Mouse (Mus musculus): Measurements from ENCODE around the gene Clasp2. TPM values are rescaled to one million over a fixed set of nuclear protein-coding genes. Genes with fewer than 3 reads are reported as not detected.
"Not testable (repeated sequence)": the region's sequence is repeated elsewhere in the genome, so short reads cannot be mapped to it uniquely, and the experiment has no call there.

The Clasp2 gene
- polyA plus RNA-seq, 1 experiment from 2014 or later: 38.1 TPM

- H3K9ac ChIP-seq (replicated peaks): no peak overlapping the region
- no peak overlapping the region for H3K27ac ChIP-seq
- no peak for ATAC-seq (ENCODE audit: insufficient number of reproducible peaks, insufficient read depth, low FRiP score, low TSS enrichment, low read depth)
- H3K4me2 ChIP-seq: no peak overlapping the region
- 91% methylated on average over 5 of the region's 5 CpGs for WGBS
- 0 out of 2 replicates have a peak, but pooled peaks cover 3% of the 10 kb centered on the region for H3K4me1 ChIP-seq (replicated peaks)
- H3K9me3 ChIP-seq: no peaks in the 10 kb centered on the region
- H3K27me3 ChIP-seq: no peaks in the 10 kb centered on the region
- no peak overlapping the region for H3K4me3 ChIP-seq (replicated peaks)
- H3K36me3 ChIP-seq: peaks cover 51% of the 10 kb centered on the region
Measured at GRCm38 (mm10) chr9:113867951-113868350, 126.7 kb downstream of the Clasp2 start.

- 91% methylated on average over 3 of the region's 3 CpGs for WGBS
- Histone ChIP-seq H3K9me3 (no peaks in the 10 kb centered on the region), H3K27me3 (no peaks in the 10 kb centered on the region), H3K9ac (replicated peaks) (no peak overlapping the region), H3K4me2 (no peak overlapping the region), H3K4me3 (replicated peaks) (no peak overlapping the region), H3K4me1 (replicated peaks) (no peaks in the 10 kb centered on the region), H3K36me3 (peaks cover 80% of the 10 kb centered on the region), H3K27ac (no peak overlapping the region)
- ATAC-seq (ENCODE audit: insufficient number of reproducible peaks, insufficient read depth, low FRiP score, low TSS enrichment, low read depth): no peak
Measured at GRCm38 (mm10) chr9:113894903-113895302, 153.6 kb downstream of the Clasp2 start.

- Histone ChIP-seq H3K27me3 (no peaks in the 10 kb centered on the region), H3K36me3 (peaks cover 68% of the 10 kb centered on the region), H3K9ac (replicated peaks) (no peak overlapping the region), H3K4me3 (replicated peaks) (no peak overlapping the region), H3K4me2 (no peak overlapping the region), H3K9me3 (no peaks in the 10 kb centered on the region), H3K4me1 (replicated peaks) (no peaks in the 10 kb centered on the region), H3K27ac (no peak overlapping the region)
- 79% methylated on average over 4 of the region's 4 CpGs for WGBS
- no peak for ATAC-seq (ENCODE audit: insufficient number of reproducible peaks, insufficient read depth, low FRiP score, low TSS enrichment, low read depth)
Measured at GRCm38 (mm10) chr9:113903136-113903535, 161.9 kb downstream of the Clasp2 start.

- peaks cover 74% of the 10 kb centered on the region for H3K36me3 ChIP-seq
- H3K4me1 ChIP-seq (replicated peaks); H3K27me3 ChIP-seq; H3K4me2 ChIP-seq; H3K9me3 ChIP-seq; ATAC-seq (ENCODE audit: insufficient number of reproducible peaks, insufficient read depth, low FRiP score, low TSS enrichment, low read depth); H3K27ac ChIP-seq; H3K4me3 ChIP-seq (replicated peaks); H3K9ac ChIP-seq (replicated peaks): not testable (repeated sequence)
- 99% methylated on average over 6 of the region's 6 CpGs for WGBS
Measured at GRCm38 (mm10) chr9:113904315-113904714, 163.0 kb downstream of the Clasp2 start.

- Histone ChIP-seq H3K27me3 (no peaks in the 10 kb centered on the region), H3K27ac (no peak overlapping the region), H3K9ac (replicated peaks) (no peak overlapping the region), H3K9me3 (no peaks in the 10 kb centered on the region), H3K4me1 (replicated peaks) (no peaks in the 10 kb centered on the region), H3K36me3 (peaks cover 52% of the 10 kb centered on the region), H3K4me2 (no peak overlapping the region), H3K4me3 (replicated peaks) (no peak overlapping the region)
- no peak for ATAC-seq (ENCODE audit: insufficient number of reproducible peaks, insufficient read depth, low FRiP score, low TSS enrichment, low read depth)
- WGBS: 92% methylated on average over 5 of the region's 5 CpGs
Measured at GRCm38 (mm10) chr9:113915789-113916188, 174.5 kb downstream of the Clasp2 start.

GRCm38 (mm10) chr9:113922677-113923076 is 181.4 kb downstream of the Clasp2 start:
- H3K27ac ChIP-seq: no peak overlapping the region
- ATAC-seq (ENCODE audit: insufficient number of reproducible peaks, insufficient read depth, low FRiP score, low TSS enrichment, low read depth): no peak
- WGBS: 93% methylated on average over 5 of the region's 5 CpGs
- no peak overlapping the region for H3K4me2 ChIP-seq
- no peak overlapping the region for H3K4me3 ChIP-seq (replicated peaks)
- no peak overlapping the region for H3K9ac ChIP-seq (replicated peaks)
- H3K4me1 ChIP-seq (replicated peaks): no peaks in the 10 kb centered on the region
- H3K9me3 ChIP-seq: no peaks in the 10 kb centered on the region
- no peaks in the 10 kb centered on the region for H3K27me3 ChIP-seq
- peaks cover 28% of the 10 kb centered on the region for H3K36me3 ChIP-seq

GRCm38 (mm10) chr9:113924883-113925282 is 183.6 kb downstream of the Clasp2 start:
- H3K27ac ChIP-seq: no peak overlapping the region
- H3K4me3 ChIP-seq (replicated peaks): no peak overlapping the region
- no peaks in the 10 kb centered on the region for H3K4me1 ChIP-seq (replicated peaks)
- no peak overlapping the region for H3K9ac ChIP-seq (replicated peaks)
- no peaks in the 10 kb centered on the region for H3K27me3 ChIP-seq
- H3K36me3 ChIP-seq: peaks cover 22% of the 10 kb centered on the region
- 85% methylated on average over 5 of the region's 5 CpGs for WGBS
- H3K9me3 ChIP-seq: no peaks in the 10 kb centered on the region
- H3K4me2 ChIP-seq: no peak overlapping the region
- ATAC-seq (ENCODE audit: insufficient number of reproducible peaks, insufficient read depth, low FRiP score, low TSS enrichment, low read depth): no peak

- Histone ChIP-seq H3K36me3 (0 out of 2 replicates have a peak, but pooled peaks cover under 1% of the 10 kb centered on the region), H3K9ac (replicated peaks) (no peak overlapping the region), H3K9me3 (no peaks in the 10 kb centered on the region), H3K27ac (no peak overlapping the region), H3K4me2 (no peak overlapping the region), H3K4me1 (replicated peaks) (peaks cover 15% of the 10 kb centered on the region), H3K4me3 (replicated peaks) (no peak overlapping the region), H3K27me3 (no peaks in the 10 kb centered on the region)
- 84% methylated on average over 4 of the region's 4 CpGs for WGBS
- no peak for ATAC-seq (ENCODE audit: insufficient number of reproducible peaks, insufficient read depth, low FRiP score, low TSS enrichment, low read depth)
Measured at GRCm38 (mm10) chr9:113928591-113928990, 187.3 kb downstream of the Clasp2 start.

GRCm38 (mm10) chr9:113929676-113930075 is 188.4 kb downstream of the Clasp2 start:
- H3K4me3 ChIP-seq (replicated peaks): peak overlapping the region; percentile 99
- 83% methylated on average over 1 of the region's 1 CpGs for WGBS
- H3K27me3 ChIP-seq: no peaks in the 10 kb centered on the region
- H3K4me2 ChIP-seq: peak overlapping the region; percentile 60
- no peak overlapping the region for H3K9ac ChIP-seq (replicated peaks)
- no peak for ATAC-seq (ENCODE audit: insufficient number of reproducible peaks, insufficient read depth, low FRiP score, low TSS enrichment, low read depth)
- no peak overlapping the region for H3K27ac ChIP-seq
- H3K9me3 ChIP-seq: no peaks in the 10 kb centered on the region
- no peaks in the 10 kb centered on the region for H3K36me3 ChIP-seq
- peaks cover 16% of the 10 kb centered on the region for H3K4me1 ChIP-seq (replicated peaks)

- ATAC-seq (ENCODE audit: insufficient number of reproducible peaks, insufficient read depth, low FRiP score, low TSS enrichment, low read depth): peak; percentile 98
- under 1% methylated on average over 58 of the region's 86 CpGs for WGBS
- H3K27me3 ChIP-seq: no peaks in the 10 kb centered on the region
Measured at GRCm38 (mm10) chr9:113930534-113931374, 189.5 kb downstream of the Clasp2 start, which contains the start of gene Ubp1. Ubp1 (plus strand) TSS chr9:113930934.

GRCm38 (mm10) chr9:113931375-113932099 is 190.3 kb downstream of the Clasp2 start:
- Histone ChIP-seq H3K9ac (replicated peaks) (peak overlapping the region; percentile 96), H3K27ac (peak overlapping the region; percentile 93), H3K36me3 (no peaks in the 10 kb centered on the region), H3K4me1 (replicated peaks) (peaks cover 22% of the 10 kb centered on the region), H3K27me3 (no peaks in the 10 kb centered on the region), H3K4me3 (replicated peaks) (peak overlapping the region; percentile 99), H3K4me2 (peak overlapping the region; percentile 82), H3K9me3 (no peaks in the 10 kb centered on the region)
- ATAC-seq (ENCODE audit: insufficient number of reproducible peaks, insufficient read depth, low FRiP score, low TSS enrichment, low read depth): peak; percentile 22; the same call in 1 of the 2 replicates
- under 1% methylated on average over 68 of the region's 91 CpGs for WGBS

More at GRCm38 (mm10) chr9:113930534-113931374, 189.5 kb downstream of the Clasp2 start, which contains the start of gene Ubp1:
- Histone ChIP-seq H3K27ac (peak within 1 kb of the TSS; percentile 93), H3K4me2 (peak within 1 kb of the TSS; percentile 82), H3K4me1 (replicated peaks) (peaks cover 17% of the 10 kb centered on the region), H3K36me3 (no peaks in the 10 kb centered on the region), H3K9me3 (no peaks in the 10 kb centered on the region), H3K9ac (replicated peaks) (peak within 1 kb of the TSS; percentile 96), H3K4me3 (replicated peaks) (peak within 1 kb of the TSS; percentile 99)

Data from limb, embryonic 12.5 days (tissue).